Mouse (Mus musculus): ENCODE results near the gene Stxbp6.

DNA sequence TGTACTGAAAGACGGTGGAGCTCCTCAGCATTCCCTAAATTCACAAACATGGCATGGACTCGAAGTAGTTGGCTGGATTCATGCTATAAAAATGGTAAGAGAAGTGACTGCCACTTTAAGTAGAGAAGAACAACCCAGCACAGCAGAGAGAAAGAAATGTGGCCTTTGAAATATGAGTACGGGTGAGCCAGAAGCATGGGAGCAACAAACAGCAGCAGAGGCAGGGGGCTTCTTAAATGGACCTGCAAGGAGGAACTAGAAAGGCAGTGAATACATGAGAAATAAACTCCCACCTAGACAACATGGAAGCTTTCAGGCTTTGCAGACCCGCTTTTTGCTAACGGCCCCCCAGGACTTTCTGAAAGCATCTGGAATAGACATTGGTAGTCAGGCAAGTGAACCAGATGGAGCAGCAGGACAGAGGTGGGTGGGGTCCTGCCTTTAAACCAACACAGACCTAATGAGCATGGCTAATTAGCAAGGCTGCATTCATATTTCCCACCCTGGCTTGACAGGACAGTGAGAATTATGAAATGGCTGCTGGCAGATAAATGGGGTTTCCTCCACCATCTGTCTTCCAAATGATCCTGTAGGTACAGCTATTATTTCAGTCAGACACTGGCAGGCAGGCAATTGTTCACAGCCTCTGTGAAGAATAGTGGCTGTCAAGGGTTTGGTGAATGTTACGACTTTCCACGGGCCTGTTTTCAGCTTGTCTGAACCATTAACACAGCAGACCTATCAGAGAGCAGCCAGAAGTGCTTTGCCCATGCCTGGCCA lies 234.7 kb downstream of the Stxbp6 start:
- TF ChIP-seq CTCF (IDR thresholded peaks at IDR 0.05; ENCODE audit: low read depth) (no peak), EP300 (optimal IDR thresholded peaks at IDR 0.05) (no peak)
